Mouse (Mus musculus) intestine, postnatal 0 days (tissue): ENCODE results near the gene Sfmbt1. TPM values are rescaled to one million over a fixed set of nuclear protein-coding genes. Genes with fewer than 3 reads are reported as not detected.

Source experiments
- ATAC-seq: fragments of 200-750 bp; cut with Nextera tagmentation; 2 replicates; pipeline ENCODE4 v1.8.0; 2017; ENCODE audit warnings: mild to moderate bottlenecking, moderate TSS enrichment, moderate library complexity
- H3K27ac ChIP-seq: fragments of 300-500 bp; sonication (generic); 2 replicates; pipeline ENCODE4 v1.5.1; 2014; ENCODE audit warnings: mild to moderate bottlenecking, low read depth, low read length, moderate library complexity
- H3K27me3 ChIP-seq: fragments of 300-500 bp; sonication (generic); replicated peaks from 2 replicates; pipeline ENCODE4 v1.6.1; 2014; ENCODE audit warnings: low read length, mixed read lengths; ENCODE audit not compliant: control insufficient read depth, insufficient read depth
- H3K36me3 ChIP-seq: fragments of 300-500 bp; sonication (generic); 2 replicates; pipeline ENCODE4 v1.6.1; 2014; ENCODE audit warnings: mild to moderate bottlenecking, moderate library complexity; ENCODE audit not compliant: control insufficient read depth, insufficient read depth
- H3K4me1 ChIP-seq: fragments of 300-500 bp; sonication (generic); replicated peaks from 2 replicates; pipeline ENCODE4 v1.6.1; 2014; ENCODE audit warnings: antibody characterized with exemption, low read length, mixed read lengths; ENCODE audit not compliant: control insufficient read depth, insufficient read depth
- H3K4me2 ChIP-seq: fragments of 300-500 bp; sonication (generic); replicated peaks from 2 replicates; pipeline ENCODE4 v1.6.1; 2014; ENCODE audit warnings: low read depth, mild to moderate bottlenecking, moderate library complexity
- H3K4me3 ChIP-seq: fragments of 300-500 bp; sonication (generic); 2 replicates; pipeline ENCODE4 v1.5.1; 2014; ENCODE audit warnings: low read depth, low read length
- H3K9ac ChIP-seq: fragments of 300-500 bp; sonication (generic); 2 replicates; pipeline ENCODE4 v1.6.1; 2014; ENCODE audit warnings: mild to moderate bottlenecking, low read depth, low read length
- H3K9me3 ChIP-seq: fragments of 300-500 bp; sonication (generic); 2 replicates; pipeline ENCODE4 v1.6.1; 2016; ENCODE audit warnings: mixed run types; ENCODE audit not compliant: control insufficient read depth
- CTCF ChIP-seq: sonication (generic); IDR thresholded peaks from 2 replicates; pipeline ENCODE4 v1.5.1; 2016; ENCODE audit warnings: low read depth, mild to moderate bottlenecking, control low read depth, antibody characterized with exemption, moderate library complexity
- WGBS: fragments of 180-500 bp; shearing (Covaris S2); extraction: QIAGEN DNeasy Blood & Tissue Kit; methylation state at CpG from one replicate; pipeline ENCODE4 v1.1.7; 2014; 5-methylcytosine and 5-hydroxymethylcytosine counted together
- polyA plus RNA-seq: library from polyadenylated mRNA; unstranded; fragments of >200 nt; fragmentation: Nextera tagmentation; extraction: Ambion mirVana; gene quantifications from 2 replicates; pipeline ENCODE4 v1.2.1, GENCODE M21; 2015

Sfmbt1 gene
- polyA plus RNA-seq, 1 experiment from 2014 or later: 11.4 TPM

GRCm38 (mm10) chr14:30870206-30871147 lies 155.8 kb downstream of the Sfmbt1 start:
- no peaks in the 10 kb centered on the region for H3K9me3 ChIP-seq
- no peaks in the 10 kb centered on the region for H3K27me3 ChIP-seq
- no peaks in the 10 kb centered on the region; the same call in 1 of the 2 replicates for H3K4me1 ChIP-seq
- 0 out of 2 replicates have a peak overlapping the region, but pooled peaks have one; percentile 28 for H3K27ac ChIP-seq
- H3K9ac ChIP-seq: no peak overlapping the region
- 68% methylated on average over 25 of the region's 25 CpGs for WGBS
- H3K4me3 ChIP-seq: no peak overlapping the region
- peaks cover 20% of the 10 kb centered on the region; the same call in 1 of the 2 replicates for H3K36me3 ChIP-seq
- H3K4me2 ChIP-seq: no peak overlapping the region
- no peak for TF ChIP-seq CTCF
- ATAC-seq: no peak

Other genes starting within 250 kb of the Sfmbt1 start
- 5.6 and 6.4 TPM in 2 replicates for gene Dcp1a, start 235.3 kb upstream of the Sfmbt1 start, polyA plus RNA-seq
- gene Cacna1d, start 223.4 kb upstream of the Sfmbt1 start, polyA plus RNA-seq: 1.5 and 1.7 TPM in 2 replicates
- gene Tkt, start 166.5 kb upstream of the Sfmbt1 start, polyA plus RNA-seq: 174 and 177 TPM in 2 replicates
- gene Prkcd, start 88.6 kb upstream of the Sfmbt1 start, polyA plus RNA-seq: 54.7 and 60.6 TPM in 2 replicates
- 8.4 and 9.0 TPM in 2 replicates for gene Rft1, start 60.5 kb upstream of the Sfmbt1 start, polyA plus RNA-seq
- gene Tmem110, start 110.7 kb downstream of the Sfmbt1 start, polyA plus RNA-seq: 17.5 and 18.0 TPM in 2 replicates
- 24.7 and 27.2 TPM in 2 replicates for gene Mustn1, start 164.4 kb downstream of the Sfmbt1 start, polyA plus RNA-seq
- gene Itih4, start 171.6 kb downstream of the Sfmbt1 start, polyA plus RNA-seq: 0.16 TPM in 1 of 2 replicates, not detected in the other
- gene Itih3, start 208.9 kb downstream of the Sfmbt1 start, polyA plus RNA-seq: 3.9 and 4.7 TPM in 2 replicates
- not detected in 2 replicates for gene Itih1, start 228.4 kb downstream of the Sfmbt1 start, polyA plus RNA-seq
- 2.9 and 3.0 TPM in 2 replicates for gene Nek4, start 236.5 kb downstream of the Sfmbt1 start, polyA plus RNA-seq